Mouse (Mus musculus) hindbrain, embryonic 11.5 days (tissue): Measurements from ENCODE around the gene Syt16. TPM values are rescaled to one million over a fixed set of nuclear protein-coding genes. Genes with fewer than 3 reads are reported as not detected.

Source experiments
- ATAC-seq: fragments of 200-750 bp; cut with Nextera tagmentation; 2 replicates; pipeline ENCODE4 v1.8.0; 2017; ENCODE audit warnings: mild to moderate bottlenecking, moderate TSS enrichment, moderate library complexity; ENCODE audit not compliant: low FRiP score
- DNase-seq: peaks from one replicate; pipeline ENCODE4 v3.0.0-alpha.2; 2015; ENCODE audit warnings: low spot score
- H3K27ac ChIP-seq: fragments of 300-500 bp; sonication (generic); 2 replicates; pipeline ENCODE4 v1.5.1; 2014; ENCODE audit warnings: mild to moderate bottlenecking, low read depth, low read length
- H3K27me3 ChIP-seq: fragments of 300-500 bp; sonication (generic); 2 replicates; pipeline ENCODE4 v1.6.1; 2014; ENCODE audit warnings: mild to moderate bottlenecking, low read length, moderate library complexity, mixed read lengths; ENCODE audit not compliant: control insufficient read depth, insufficient read depth
- H3K36me3 ChIP-seq: fragments of 300-500 bp; sonication (generic); 2 replicates; pipeline ENCODE4 v1.6.1; 2014; ENCODE audit warnings: mild to moderate bottlenecking, low read length, moderate library complexity, mixed read lengths; ENCODE audit not compliant: control insufficient read depth, insufficient read depth
- H3K4me1 ChIP-seq: fragments of 300-500 bp; sonication (generic); replicated peaks from 2 replicates; pipeline ENCODE4 v1.6.1; 2014; ENCODE audit warnings: low read length, mixed read lengths; ENCODE audit not compliant: control insufficient read depth, insufficient read depth
- H3K4me2 ChIP-seq: fragments of 300-500 bp; sonication (generic); replicated peaks from 2 replicates; pipeline ENCODE4 v1.6.1; 2014; ENCODE audit warnings: mild to moderate bottlenecking, low read depth, low read length
- H3K4me3 ChIP-seq: fragments of 300-500 bp; sonication (generic); 2 replicates; pipeline ENCODE4 v1.5.1; 2014; ENCODE audit warnings: low read depth, low read length
- H3K9ac ChIP-seq: fragments of 300-500 bp; sonication (generic); 2 replicates; pipeline ENCODE4 v1.6.1; 2014; ENCODE audit warnings: low read depth, low read length
- H3K9me3 ChIP-seq: fragments of 300-500 bp; sonication (generic); 2 replicates; pipeline ENCODE4 v1.6.1; 2016; ENCODE audit warnings: low read length; ENCODE audit not compliant: control insufficient read depth
- WGBS: fragments of 180-500 bp; shearing (Covaris S2); extraction: QIAGEN DNeasy Blood & Tissue Kit; methylation state at CpG from one replicate; pipeline ENCODE4 v1.1.7; 2014; 5-methylcytosine and 5-hydroxymethylcytosine counted together
- polyA plus RNA-seq: library from polyadenylated mRNA; unstranded; fragments of >200 nt; fragmentation: Nextera tagmentation; extraction: Ambion mirVana; gene quantifications from 2 replicates; pipeline ENCODE4 v1.2.1, GENCODE M21; 2014

The Syt16 gene
- polyA plus RNA-seq = 5.4 and 5.5 TPM in 2 replicates

DNA sequence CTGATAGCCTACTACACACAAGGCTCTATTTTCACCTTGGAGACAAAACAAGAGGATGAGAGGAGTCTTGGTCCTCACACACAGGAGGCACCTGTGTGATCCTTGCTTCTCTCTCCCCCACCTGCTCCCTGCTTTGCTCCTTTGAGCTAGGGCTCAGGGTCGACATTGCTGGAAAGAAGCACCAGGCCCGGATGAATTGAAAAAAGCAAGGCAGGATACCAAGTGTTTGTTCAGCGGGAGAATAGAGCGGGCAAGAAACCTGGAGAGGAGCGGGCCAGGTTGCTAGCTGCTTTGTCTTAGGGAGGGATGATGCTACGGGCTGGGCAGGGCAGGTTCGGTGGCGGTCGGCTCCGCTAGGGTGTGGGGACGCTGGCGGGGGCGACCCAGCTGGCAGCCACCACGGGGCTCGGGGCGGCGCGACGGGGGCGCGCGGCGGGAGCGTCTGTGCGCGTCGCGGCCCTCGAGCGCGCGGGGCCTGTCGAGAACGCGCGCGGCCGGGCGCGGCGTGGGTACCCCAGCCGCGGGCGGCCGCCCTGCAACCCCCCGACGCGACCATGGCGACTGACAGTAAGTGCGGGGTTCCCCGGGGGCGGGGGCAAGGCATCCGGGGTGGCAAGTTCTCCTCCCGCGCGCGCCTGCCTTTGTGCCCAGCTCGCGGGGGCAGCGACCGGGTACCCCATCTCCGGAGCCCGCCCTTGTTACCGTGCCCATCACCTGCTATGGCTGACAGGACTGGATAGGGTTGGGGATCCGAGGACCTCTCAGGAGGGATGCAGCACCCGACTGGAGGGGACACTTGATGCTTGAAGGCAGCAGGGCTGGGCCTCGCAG is at the start of gene Syt16:
TSS of gene Syt16 (plus strand) at position 365 of the 831 bp plus-strand sequence.
- Histone ChIP-seq H3K9ac (peak within 1 kb of the TSS; percentile 67), H3K27me3 (peaks cover 9% of the 10 kb centered on the region; the same call in 1 of the 2 replicates), H3K4me3 (peak within 1 kb of the TSS; percentile 52), H3K27ac (no peak within 1 kb of the TSS), H3K4me1 (peaks cover 2% of the 10 kb centered on the region; the same call in 1 of the 2 replicates), H3K4me2 (peak within 1 kb of the TSS; percentile 91), H3K36me3 (no peaks in the 10 kb centered on the region), H3K9me3 (no peaks in the 10 kb centered on the region)
- peak; percentile 71 for ATAC-seq
- peak; percentile 45 for DNase-seq
- WGBS = under 1% methylated on average over 29 of the region's 67 CpGs

DNA sequence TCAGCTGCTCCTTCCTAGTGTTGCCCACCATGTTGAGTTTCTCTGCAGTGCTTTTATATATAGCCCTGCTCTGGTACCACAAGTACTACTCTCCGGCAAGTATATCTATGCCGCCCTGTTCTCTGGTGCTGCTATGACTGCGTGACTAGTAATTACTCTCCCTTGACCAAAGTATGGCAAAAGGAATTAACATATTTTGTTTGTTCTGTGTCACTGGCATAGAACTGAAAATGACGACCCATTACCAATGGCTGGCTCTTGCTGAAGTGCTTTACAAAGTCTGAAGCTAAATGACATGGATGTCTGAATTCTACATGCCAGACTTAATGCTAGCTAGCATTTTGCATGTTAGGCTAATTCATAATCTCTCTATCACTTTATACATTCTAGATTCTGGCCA is 49.0 kb upstream of the Syt16 start:
- 93% methylated on average over 4 of the region's 4 CpGs for WGBS

DNA sequence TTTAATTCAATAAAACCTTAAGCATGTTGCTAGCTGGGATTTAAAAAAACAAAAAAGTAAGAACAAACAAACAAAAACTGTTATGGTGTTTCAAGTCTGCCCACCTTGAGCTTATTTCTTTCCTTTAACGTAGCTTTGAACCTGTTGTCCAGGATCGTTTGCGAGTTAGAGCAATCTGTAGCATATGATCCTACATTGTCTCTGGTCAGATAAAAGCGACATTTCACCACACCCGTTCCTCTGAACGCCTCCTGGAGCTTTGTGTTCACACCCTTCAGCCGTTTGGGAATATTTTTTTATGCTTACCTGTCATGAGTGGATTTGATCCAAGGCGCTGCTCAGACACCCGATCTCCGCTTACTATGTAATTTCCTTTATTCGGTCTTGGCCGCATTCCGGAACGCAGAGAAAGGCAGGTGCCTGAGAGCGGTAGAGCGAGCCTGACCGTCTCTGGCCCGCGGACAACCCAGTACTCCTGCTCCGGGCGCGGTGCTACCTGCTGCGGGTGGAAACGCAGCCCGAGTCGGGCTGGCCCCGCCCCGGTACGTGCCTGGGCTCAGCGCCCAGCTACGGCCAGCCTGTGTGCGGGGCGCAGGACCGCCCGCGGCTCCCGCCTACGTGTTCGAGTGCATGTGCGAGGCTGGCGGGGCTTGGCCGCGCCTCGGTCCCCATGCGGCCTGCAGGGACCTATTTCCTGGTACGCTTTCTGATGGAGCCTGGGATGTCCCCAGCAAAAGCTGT is 48.0 kb upstream of the Syt16 start:
- 7% methylated on average over 46 of the region's 46 CpGs for WGBS
- ATAC-seq (peak; percentile 88), DNase-seq (peak; percentile 73)
- peak overlapping the region; percentile 33 for H3K4me2 ChIP-seq
- H3K9me3 ChIP-seq = no peaks in the 10 kb centered on the region
- no peaks in the 10 kb centered on the region; the same call in 1 of the 2 replicates for H3K4me1 ChIP-seq
- no peak overlapping the region for H3K27ac ChIP-seq
- peak overlapping the region; percentile 22 for H3K4me3 ChIP-seq
- no peaks in the 10 kb centered on the region for H3K36me3 ChIP-seq
- peak overlapping the region; percentile 16; the same call in 1 of the 2 replicates for H3K9ac ChIP-seq
- peaks cover 3% of the 10 kb centered on the region; the same call in 1 of the 2 replicates for H3K27me3 ChIP-seq

More for the DNA sequence above, 49.0 kb upstream of the Syt16 start:
- no peaks in the 10 kb centered on the region for H3K36me3 ChIP-seq
- no peak overlapping the region for H3K27ac ChIP-seq
- DNase-seq (no peak), ATAC-seq (no peak)
- H3K9ac ChIP-seq = no peak overlapping the region
- no peak overlapping the region for H3K4me2 ChIP-seq
- no peak overlapping the region for H3K4me3 ChIP-seq
- no peaks in the 10 kb centered on the region for H3K9me3 ChIP-seq
- H3K27me3 ChIP-seq = peaks cover 3% of the 10 kb centered on the region; the same call in 1 of the 2 replicates
- H3K4me1 ChIP-seq = no peaks in the 10 kb centered on the region; the same call in 1 of the 2 replicates

DNA sequence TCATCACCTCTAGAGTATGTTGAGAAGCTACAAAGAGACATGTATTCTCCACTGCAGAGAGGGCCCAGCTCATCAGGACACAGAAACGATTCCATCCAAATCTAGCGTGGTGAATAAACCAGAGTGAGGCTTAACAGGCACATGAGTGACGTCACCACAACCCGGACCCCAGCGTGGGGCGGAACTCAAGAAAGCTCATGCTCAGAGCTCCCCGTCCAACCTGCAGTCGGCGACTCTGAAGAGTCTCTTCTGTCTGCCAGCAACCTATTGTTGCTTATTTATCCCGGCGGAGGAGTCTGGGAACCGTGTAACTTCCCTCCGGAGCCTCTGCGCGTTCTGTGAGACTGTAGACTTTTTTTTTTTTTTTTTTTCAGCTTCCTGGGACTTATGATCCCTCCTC is 44.6 kb upstream of the Syt16 start:
- Histone ChIP-seq H3K27ac (no peak overlapping the region), H3K4me3 (peak overlapping the region; percentile 13; the same call in 1 of the 2 replicates), H3K4me1 (no peaks in the 10 kb centered on the region; the same call in 1 of the 2 replicates), H3K27me3 (peaks cover 3% of the 10 kb centered on the region; the same call in 1 of the 2 replicates), H3K9me3 (no peaks in the 10 kb centered on the region), H3K9ac (peak overlapping the region; percentile 25; the same call in 1 of the 2 replicates), H3K4me2 (peak overlapping the region; percentile 40), H3K36me3 (no peaks in the 10 kb centered on the region)
- DNase-seq (peak; percentile 63), ATAC-seq (peak; percentile 57; the same call in 1 of the 2 replicates)
- 11% methylated on average over 15 of the region's 15 CpGs for WGBS

DNA sequence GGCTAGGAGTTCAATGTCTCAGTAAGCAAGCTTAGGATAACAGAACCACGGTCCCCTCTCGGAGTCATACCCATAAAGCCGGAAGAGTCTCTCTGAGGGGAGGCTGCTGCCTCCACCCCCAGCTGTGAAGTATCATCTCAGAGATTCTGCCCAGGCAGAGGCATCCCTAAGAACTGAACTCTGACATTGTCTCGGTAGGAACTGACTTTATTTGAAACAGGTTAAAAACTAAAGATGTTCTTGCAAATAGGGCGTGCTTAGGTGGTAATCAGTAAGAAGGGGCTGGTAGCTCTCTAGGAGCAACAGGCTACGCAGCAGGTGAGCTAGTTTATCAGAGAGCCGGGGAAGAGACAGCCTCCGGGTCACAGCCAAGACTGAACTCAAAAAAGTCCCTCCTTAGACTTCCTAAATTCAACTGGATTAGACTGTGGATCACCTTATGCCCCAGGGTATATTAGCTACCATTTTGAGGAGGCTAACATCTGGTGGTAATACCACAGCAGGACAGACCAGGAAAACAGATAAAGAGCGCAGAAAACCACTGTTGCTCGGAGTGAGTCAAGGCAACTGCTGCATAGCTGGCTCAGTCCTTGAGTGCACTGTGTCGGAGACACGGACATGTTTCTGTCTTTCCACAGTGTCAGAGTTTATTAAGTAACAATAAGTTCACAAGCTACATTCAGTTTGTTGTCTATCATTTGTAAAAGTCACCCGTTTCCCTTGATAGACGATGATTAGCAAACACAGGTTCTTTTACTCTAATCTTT is 43.9 kb upstream of the Syt16 start:
- DNase-seq = peak; percentile 29
- no peak overlapping the region for H3K27ac ChIP-seq
- peak overlapping the region; percentile 25; the same call in 1 of the 2 replicates for H3K9ac ChIP-seq
- H3K27me3 ChIP-seq = peaks cover under 1% of the 10 kb centered on the region; the same call in 1 of the 2 replicates
- no peaks in the 10 kb centered on the region; the same call in 1 of the 2 replicates for H3K4me1 ChIP-seq
- H3K9me3 ChIP-seq = no peaks in the 10 kb centered on the region
- H3K4me3 ChIP-seq = peak overlapping the region; percentile 13; the same call in 1 of the 2 replicates
- peak overlapping the region; percentile 40 for H3K4me2 ChIP-seq
- H3K36me3 ChIP-seq = no peaks in the 10 kb centered on the region
- no peak for ATAC-seq
- 52% methylated on average over 14 of the region's 14 CpGs for WGBS

DNA sequence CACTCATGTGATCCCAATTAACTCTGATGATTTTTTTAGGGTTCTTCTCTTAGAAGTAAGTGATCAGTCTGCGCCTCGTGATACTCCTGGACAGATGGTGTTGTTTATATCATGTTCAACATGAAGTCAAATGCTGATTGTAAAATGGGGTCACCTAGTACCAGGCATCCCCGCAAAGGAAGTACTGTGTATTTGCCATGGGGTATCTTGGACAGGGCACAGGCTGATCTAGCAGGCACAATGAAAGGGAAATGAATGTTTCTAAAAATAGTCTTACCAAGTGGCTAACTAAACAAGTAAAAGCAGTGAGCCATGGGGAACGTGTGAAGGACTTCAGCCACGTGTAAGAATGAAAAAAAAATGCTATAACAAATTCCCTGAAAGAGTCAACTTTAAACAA is 42.7 kb upstream of the Syt16 start:
- no peak for ATAC-seq
- Histone ChIP-seq H3K9me3 (no peaks in the 10 kb centered on the region), H3K27ac (no peak overlapping the region), H3K9ac (no peak overlapping the region), H3K4me1 (no peaks in the 10 kb centered on the region), H3K27me3 (no peaks in the 10 kb centered on the region), H3K4me3 (no peak overlapping the region), H3K36me3 (no peaks in the 10 kb centered on the region), H3K4me2 (no peak overlapping the region)
- WGBS = 83% methylated on average over 5 of the region's 5 CpGs
- DNase-seq = no peak

DNA sequence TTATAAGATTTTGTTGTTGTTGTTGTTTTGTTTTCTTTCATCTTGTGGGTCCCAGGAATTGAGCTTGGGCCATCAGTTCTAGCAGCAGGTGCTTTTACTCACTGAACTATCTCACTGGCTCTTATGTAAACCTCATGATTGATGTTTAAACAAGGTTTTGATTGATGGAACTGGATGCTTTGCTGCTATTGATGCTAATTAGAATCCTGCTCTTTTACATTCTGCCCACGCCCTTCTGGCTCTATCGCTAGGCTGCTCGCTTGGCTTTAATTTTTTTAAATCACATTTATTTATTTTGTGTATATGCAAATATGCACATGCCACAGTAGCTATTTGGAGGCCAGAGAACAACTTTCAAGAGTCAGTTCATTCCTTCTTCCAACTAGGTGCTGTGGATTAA is 39.8 kb upstream of the Syt16 start:
- no peaks in the 10 kb centered on the region for H3K36me3 ChIP-seq
- no peaks in the 10 kb centered on the region for H3K9me3 ChIP-seq
- no peak for ATAC-seq
- 90% methylated on average over 3 of the region's 3 CpGs for WGBS
- no peaks in the 10 kb centered on the region for H3K4me1 ChIP-seq
- H3K27me3 ChIP-seq = no peaks in the 10 kb centered on the region
- no peak overlapping the region for H3K9ac ChIP-seq
- no peak overlapping the region for H3K4me3 ChIP-seq
- no peak overlapping the region for H3K4me2 ChIP-seq
- DNase-seq = no peak
- H3K27ac ChIP-seq = no peak overlapping the region

DNA sequence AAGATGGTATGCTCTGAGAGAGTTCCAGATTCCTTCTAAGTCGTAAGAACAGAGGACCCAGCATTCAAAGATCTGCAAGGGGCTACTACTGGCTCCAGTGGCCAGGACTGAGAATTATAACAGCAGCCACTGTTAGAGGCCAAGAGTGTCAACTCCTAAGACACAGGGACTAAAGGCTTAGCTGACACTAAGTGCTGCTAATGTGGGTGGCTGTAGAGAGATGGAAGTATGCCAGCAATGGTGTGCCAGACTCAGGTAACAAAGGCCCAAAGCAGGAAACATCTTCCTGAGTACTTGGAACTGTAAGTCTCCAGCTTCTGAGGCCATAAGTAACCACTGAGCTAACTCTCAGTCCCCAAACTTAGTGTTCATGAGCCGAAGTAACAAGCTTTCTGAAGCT is 38.6 kb upstream of the Syt16 start:
- Histone ChIP-seq H3K4me2 (no peak overlapping the region), H3K36me3 (no peaks in the 10 kb centered on the region), H3K27me3 (no peaks in the 10 kb centered on the region)

More for the DNA sequence above, 38.6 kb upstream of the Syt16 start:
- Histone ChIP-seq H3K4me3 (no peak overlapping the region), H3K27ac (no peak overlapping the region), H3K9me3 (no peaks in the 10 kb centered on the region), H3K9ac (no peak overlapping the region), H3K4me1 (no peaks in the 10 kb centered on the region)
- DNase-seq (no peak), ATAC-seq (no peak)
- 95% methylated on average over 2 of the region's 2 CpGs for WGBS
